Mouse (Mus musculus) erythroblast, embryonic 14.5 days (primary cell): Measurements from ENCODE around the gene Olfr619. TPM values are rescaled to one million over a fixed set of nuclear protein-coding genes. Genes with fewer than 3 reads are reported as not detected.

Experiments used
- H3K27me3 ChIP-seq: 2 replicates; pipeline ENCODE4 v1.6.1; 2012; ENCODE audit warnings: inconsistent platforms; ENCODE audit not compliant: control insufficient read depth
- H3K36me3 ChIP-seq: 2 replicates; pipeline ENCODE4 v1.6.1; 2012; ENCODE audit warnings: mild to moderate bottlenecking, inconsistent platforms; ENCODE audit not compliant: control insufficient read depth
- H3K4me1 ChIP-seq: 2 replicates; pipeline ENCODE4 v1.6.1; 2012; ENCODE audit warnings: inconsistent platforms; ENCODE audit not compliant: control insufficient read depth
- H3K4me3 ChIP-seq: replicated peaks from 2 replicates; pipeline ENCODE3; 2012; ENCODE audit warnings: moderate library complexity, mild to moderate bottlenecking, inconsistent platforms
- H3K9me3 ChIP-seq: 2 replicates; pipeline ENCODE4 v1.6.1; 2012; ENCODE audit warnings: low read length, inconsistent platforms, mixed read lengths; ENCODE audit not compliant: control insufficient read depth
- GATA1 ChIP-seq: IDR thresholded peaks from 2 replicates; pipeline ENCODE4 v1.6.1; 2012; ENCODE audit warnings: low read length, inconsistent platforms, mixed read lengths
- TAL1 ChIP-seq: IDR thresholded peaks from 3 replicates; pipeline ENCODE4 v1.6.1; 2012; ENCODE audit warnings: low read length, inconsistent platforms, mixed read lengths
- polyA plus RNA-seq: library from polyadenylated mRNA; stranded (reverse); fragments of >175 nt; gene quantifications from 2 replicates; pipeline ENCODE4 v1.2.3, GENCODE M21; 2012

Gene Olfr619
- polyA plus RNA-seq: not detected in 2 replicates

DNA sequence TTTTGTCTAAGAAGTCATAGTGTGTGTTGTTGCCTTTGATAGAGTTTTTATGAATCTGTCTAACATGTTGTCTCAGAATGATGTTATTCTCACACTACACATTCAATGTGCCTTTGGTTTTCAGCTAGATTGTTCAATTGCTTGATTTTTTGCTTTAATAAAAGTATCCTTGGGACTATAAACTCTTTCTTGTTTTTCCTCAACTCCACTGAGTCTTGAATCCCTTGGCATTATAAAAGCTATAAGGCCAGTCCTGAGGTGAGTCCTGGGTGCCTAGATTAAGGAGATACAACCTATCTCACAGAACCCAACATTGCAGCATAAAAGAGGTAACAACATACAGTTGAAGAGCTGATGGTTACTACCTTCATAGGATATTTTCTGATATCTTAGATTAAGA lies at the start of gene Olfr619:
Olfr619 (plus strand) TSS at position 301 of the 400 bp plus-strand sequence.
- H3K9me3 ChIP-seq: no peaks in the 10 kb centered on the region
- TF ChIP-seq TAL1: no peak
- no peak for TF ChIP-seq GATA1
- H3K4me1 ChIP-seq: no peaks in the 10 kb centered on the region
- no peaks in the 10 kb centered on the region for H3K36me3 ChIP-seq
- no peak within 1 kb of the TSS for H3K4me3 ChIP-seq
- no peaks in the 10 kb centered on the region for H3K27me3 ChIP-seq

DNA sequence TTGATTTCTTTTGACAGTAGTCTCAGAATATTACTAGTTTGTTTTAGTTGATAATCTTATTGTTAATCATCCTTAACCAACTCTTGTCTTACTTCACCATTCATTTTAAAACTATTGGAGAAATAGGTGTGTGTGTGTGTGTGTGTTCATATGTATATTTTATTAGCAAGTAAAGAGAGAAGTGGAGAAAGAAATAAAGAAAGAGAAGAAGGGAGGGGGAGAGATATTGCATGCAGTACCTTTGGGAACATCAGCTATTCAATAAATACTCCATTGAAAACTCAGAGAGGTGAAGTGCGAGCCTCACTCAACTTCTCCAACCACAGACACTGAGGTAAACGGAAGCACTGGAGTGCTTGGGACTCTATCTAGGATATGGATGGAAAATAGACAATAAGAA lies 44.6 kb upstream of the Olfr619 start, which contains the start of gene Olfr615:
Olfr615 (plus strand) TSS at position 301 of the 400 bp plus-strand sequence.
- Histone ChIP-seq H3K4me1 (no peaks in the 10 kb centered on the region), H3K27me3 (no peaks in the 10 kb centered on the region), H3K9me3 (no peaks in the 10 kb centered on the region), H3K36me3 (no peaks in the 10 kb centered on the region), H3K4me3 (no peak within 1 kb of the TSS)
- TF ChIP-seq TAL1 (no peak), GATA1 (no peak)

DNA sequence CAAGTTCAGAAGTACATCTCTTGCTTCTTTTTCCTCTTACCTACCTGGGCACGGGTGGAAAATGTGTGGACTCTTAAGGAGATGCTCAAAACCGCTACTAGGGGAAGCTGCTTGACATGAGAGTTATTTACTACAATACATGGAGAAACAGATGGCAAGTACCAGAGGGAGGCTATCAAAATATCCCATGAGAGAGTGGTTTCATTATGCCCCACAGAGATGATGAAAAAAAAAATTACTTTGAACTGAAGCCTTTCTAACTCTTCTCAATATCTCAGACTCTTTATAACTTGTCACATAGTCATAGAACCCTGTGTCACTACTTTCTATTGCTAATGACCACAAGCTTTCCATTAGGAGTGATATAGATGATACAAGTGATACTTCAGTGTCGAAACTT lies 31.3 kb upstream of the Olfr619 start, which contains the start of gene Olfr616:
Olfr616 (minus strand) TSS at position 101 of the 400 bp plus-strand sequence.
- TF ChIP-seq GATA1 (no peak), TAL1 (no peak)
- Histone ChIP-seq H3K4me1 (no peaks in the 10 kb centered on the region), H3K27me3 (no peaks in the 10 kb centered on the region), H3K36me3 (no peaks in the 10 kb centered on the region), H3K9me3 (no peaks in the 10 kb centered on the region), H3K4me3 (no peak within 1 kb of the TSS)

DNA sequence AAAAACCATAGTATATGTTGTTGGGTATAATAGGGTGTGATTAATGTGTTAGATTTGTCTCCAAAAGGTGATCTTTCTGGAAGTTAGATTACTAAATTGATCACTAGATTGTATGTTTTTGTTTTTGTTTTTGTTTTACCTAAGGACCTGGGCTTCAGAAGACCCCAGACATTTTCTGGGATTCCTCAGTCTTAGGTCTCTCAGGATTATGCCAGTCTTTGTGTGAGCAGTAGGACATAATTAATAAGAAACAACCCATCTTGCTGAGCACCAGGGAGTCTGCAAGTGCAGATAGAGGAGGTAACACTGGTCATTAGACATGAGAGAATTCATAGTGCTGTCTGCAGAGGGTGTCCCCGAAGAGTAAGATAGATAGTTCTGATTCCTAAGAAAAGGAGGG lies 27.6 kb upstream of the Olfr619 start, which contains the start of gene Olfr617:
Olfr617 (plus strand) TSS at position 301 of the 400 bp plus-strand sequence.
- no peak for TF ChIP-seq TAL1
- TF ChIP-seq GATA1: no peak
- no peaks in the 10 kb centered on the region for H3K36me3 ChIP-seq
- no peak within 1 kb of the TSS for H3K4me3 ChIP-seq
- no peaks in the 10 kb centered on the region for H3K27me3 ChIP-seq
- H3K9me3 ChIP-seq: no peaks in the 10 kb centered on the region
- H3K4me1 ChIP-seq: no peaks in the 10 kb centered on the region

DNA sequence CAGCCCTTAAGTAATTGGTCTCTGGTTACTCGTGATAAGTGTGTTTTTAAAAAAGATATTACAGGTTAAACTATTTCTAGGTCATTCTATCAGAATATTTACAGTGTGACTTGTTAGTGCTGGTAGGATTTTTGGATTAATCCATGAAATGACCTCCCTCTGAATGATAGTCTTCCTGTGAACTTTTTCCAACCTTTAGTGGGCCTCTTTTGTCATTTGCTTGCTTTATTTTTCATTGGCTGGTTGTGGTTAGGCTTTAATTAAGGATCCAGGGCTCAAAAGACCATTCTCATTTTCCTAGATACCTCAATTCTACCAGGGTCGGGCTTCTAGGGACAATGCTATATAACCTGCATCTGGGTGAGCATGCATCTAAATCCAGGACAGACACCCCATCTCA lies 10.6 kb upstream of the Olfr619 start, which contains the start of gene Olfr618:
Olfr618 (plus strand) TSS at position 301 of the 400 bp plus-strand sequence.
- H3K4me3 ChIP-seq: no peak within 1 kb of the TSS
- H3K27me3 ChIP-seq: no peaks in the 10 kb centered on the region
- H3K4me1 ChIP-seq: no peaks in the 10 kb centered on the region
- TF ChIP-seq TAL1 (no peak), GATA1 (no peak)
- no peaks in the 10 kb centered on the region for H3K36me3 ChIP-seq
- no peaks in the 10 kb centered on the region for H3K9me3 ChIP-seq

DNA sequence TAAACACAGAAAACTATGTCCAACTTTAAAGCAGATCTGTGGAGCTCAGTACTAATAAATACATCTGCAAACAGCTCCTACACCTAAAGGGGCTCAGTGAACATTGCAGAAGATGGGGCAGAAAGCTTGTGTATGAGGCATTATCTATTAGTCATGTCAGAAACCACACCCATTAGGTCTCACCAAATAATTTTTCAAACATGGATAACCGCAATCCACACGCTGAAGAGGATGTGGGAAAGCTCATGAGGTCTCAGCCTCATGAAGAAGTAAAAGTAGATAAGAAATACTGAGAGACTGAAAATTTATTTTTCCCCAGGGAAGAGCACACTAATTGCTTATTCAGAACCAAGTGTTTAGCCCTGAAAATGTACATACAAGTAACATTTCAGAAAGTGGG lies 7.0 kb downstream of the Olfr619 start:
- H3K4me1 ChIP-seq: no peaks in the 10 kb centered on the region
- no peaks in the 10 kb centered on the region for H3K27me3 ChIP-seq
- no peak overlapping the region for H3K4me3 ChIP-seq
- H3K36me3 ChIP-seq: no peaks in the 10 kb centered on the region
- TF ChIP-seq GATA1 (no peak), TAL1 (no peak)
- no peaks in the 10 kb centered on the region for H3K9me3 ChIP-seq

DNA sequence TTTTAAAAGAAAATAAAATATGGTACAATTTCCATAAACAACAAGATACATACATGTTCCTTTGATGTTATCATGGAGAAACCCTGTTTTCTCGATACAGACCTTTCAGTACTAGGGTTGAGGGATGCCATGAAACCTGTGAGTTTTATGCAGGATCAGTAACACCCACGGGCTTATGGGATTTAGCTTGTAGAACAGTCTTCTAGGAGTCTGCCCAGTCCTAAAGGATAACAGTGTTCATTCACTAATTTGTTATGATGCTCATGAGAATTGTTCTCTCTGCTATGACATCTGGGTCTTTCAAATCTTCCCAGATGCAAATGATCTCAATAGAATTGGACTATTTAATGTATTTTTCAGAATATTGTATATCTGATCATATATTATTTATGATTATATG lies 12.1 kb downstream of the Olfr619 start, which contains the start of gene Olfr620:
Olfr620 (minus strand) TSS at position 101 of the 400 bp plus-strand sequence.
- Histone ChIP-seq H3K4me1 (no peaks in the 10 kb centered on the region), H3K27me3 (no peaks in the 10 kb centered on the region)
- no peak for TF ChIP-seq GATA1
- TF ChIP-seq TAL1: no peak

DNA sequence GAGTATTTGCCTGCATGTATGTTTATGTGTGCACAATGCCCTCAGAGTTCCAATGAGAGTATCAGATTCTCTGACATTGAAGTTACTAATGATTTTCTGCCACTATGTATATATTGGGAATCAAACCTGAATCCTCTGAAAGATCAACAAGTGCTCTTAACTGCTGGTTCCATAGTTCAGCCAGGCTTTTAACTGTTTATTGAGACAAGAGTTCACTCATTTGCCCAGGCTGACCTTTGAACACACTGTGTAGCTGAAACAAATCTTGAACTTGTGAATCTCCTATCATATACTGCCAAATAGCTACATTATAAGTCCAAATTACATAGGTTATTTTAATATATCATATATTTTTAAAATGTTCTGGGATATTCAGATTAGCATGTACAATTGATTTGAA lies 36.4 kb downstream of the Olfr619 start:
- Histone ChIP-seq H3K4me1 (no peaks in the 10 kb centered on the region), H3K27me3 (no peaks in the 10 kb centered on the region), H3K4me3 (no peak overlapping the region), H3K9me3 (no peaks in the 10 kb centered on the region), H3K36me3 (no peaks in the 10 kb centered on the region)
- TF ChIP-seq TAL1 (no peak), GATA1 (no peak)

More for the DNA sequence above, 12.1 kb downstream of the Olfr619 start, which contains the start of gene Olfr620:
- Histone ChIP-seq H3K4me3 (no peak within 1 kb of the TSS), H3K9me3 (no peaks in the 10 kb centered on the region), H3K36me3 (no peaks in the 10 kb centered on the region)

DNA sequence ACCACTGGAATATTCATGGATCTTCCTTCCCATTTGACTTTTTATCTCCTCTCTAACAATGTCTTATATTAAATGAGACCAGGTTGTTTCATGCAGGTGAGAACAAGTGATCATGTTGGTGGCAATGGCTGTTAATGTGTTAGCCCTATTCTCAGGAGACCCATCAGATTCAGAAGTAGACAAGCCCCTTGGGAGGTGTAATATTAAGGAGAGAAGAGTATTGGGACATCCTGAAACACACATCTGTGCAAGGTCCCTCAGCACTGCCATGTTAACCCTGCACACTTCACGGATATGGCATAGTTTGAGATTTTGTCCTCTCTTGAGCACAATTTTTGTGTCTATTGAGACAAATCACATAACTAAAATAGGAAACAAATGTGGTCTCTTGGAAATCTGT lies 42.2 kb downstream of the Olfr619 start, which contains the start of gene Olfr622:
Olfr622 (minus strand) TSS at position 101 of the 400 bp plus-strand sequence.
- Histone ChIP-seq H3K36me3 (no peaks in the 10 kb centered on the region), H3K4me1 (no peaks in the 10 kb centered on the region), H3K9me3 (no peaks in the 10 kb centered on the region), H3K4me3 (no peak within 1 kb of the TSS), H3K27me3 (no peaks in the 10 kb centered on the region)
- TF ChIP-seq GATA1 (no peak), TAL1 (no peak)
